Mouse (Mus musculus): ENCODE measurements at regions not wholly inside any gene's neighbourhood (a gene's known extent, or its start where the extent isn't known, plus 50 kb on each side); places are given as distances from the start of the nearest gene placed in this dataset.

- Histone ChIP-seq H3K9ac (ENCODE audit: control insufficient read depth, low read depth, low read length, poor library complexity, severe bottlenecking) (no peak overlapping the region), H3K4me1 (ENCODE audit: control insufficient read depth in 1 of 2, insufficient read depth in 2 of 2, low read length in 2 of 2) (no peaks in the 10 kb centered on the region), H3K9me3 (replicated peaks; ENCODE audit: insufficient read depth, low read length) (no peaks in the 10 kb centered on the region), H3K4me3 (ENCODE audit: control insufficient read depth in 1 of 2, insufficient read depth in 1 of 2, low read depth in 2 of 2, low read length in 2 of 2) (no peak overlapping the region), H3K27me3 (ENCODE audit: control insufficient read depth in 1 of 2, insufficient read depth in 2 of 2, low read length in 2 of 2) (no peaks in the 10 kb centered on the region), H3K36me3 (ENCODE audit: control insufficient read depth in 1 of 2, insufficient read depth in 2 of 2, low read length in 2 of 2) (no peaks in the 10 kb centered on the region), H3K79me2 (ENCODE audit: control insufficient read depth, insufficient read depth, low read length, poor library complexity) (no peaks in the 10 kb centered on the region), H3K27ac (ENCODE audit: control insufficient read depth, low read depth, low read length) (no peak overlapping the region)
- DNase-seq (ENCODE audit: low read depth, low spot score): no peak
- TF ChIP-seq SIN3A (IDR thresholded peaks at IDR 0.05; ENCODE audit: low read length) (no peak), NRF1 (IDR thresholded peaks at IDR 0.05; ENCODE audit: insufficient read depth, low read depth, low read length, poor library complexity, severe bottlenecking) (no peak), TBP (IDR thresholded peaks at IDR 0.05; ENCODE audit: low read depth, low read length) (no peak), TAL1 (IDR thresholded peaks at IDR 0.05; ENCODE audit: low read length) (no peak), USF2 (IDR thresholded peaks at IDR 0.05; ENCODE audit: borderline replicate concordance in 1 of 2, insufficient read depth in 1 of 2, low read depth in 1 of 2, low read length in 2 of 2) (no peak), EP300 (IDR thresholded peaks at IDR 0.05; ENCODE audit: low read depth in 1 of 2, low read length in 2 of 2) (no peak), CTCF (IDR thresholded peaks at IDR 0.05 in 2 of 3, conservative IDR thresholded peaks at IDR 0.05 in 1 of 3; ENCODE audit: control insufficient read depth in 1 of 3, insufficient read depth in 1 of 3, low read depth in 2 of 3, low read length in 3 of 3, poor library complexity in 1 of 3, severe bottlenecking in 1 of 3) (no peak), JUND (IDR thresholded peaks at IDR 0.05; ENCODE audit: low read depth, low read length) (no peak), ELF1 (IDR thresholded peaks at IDR 0.05; ENCODE audit: low read depth, low read length) (no peak), ZMIZ1 (IDR thresholded peaks at IDR 0.05; ENCODE audit: low read depth, low read length) (no peak), E2F4 (IDR thresholded peaks at IDR 0.05; ENCODE audit: borderline replicate concordance, low read depth, low read length) (no peak), RCOR1 (IDR thresholded peaks at IDR 0.05; ENCODE audit: low read depth, low read length) (no peak), GABPA (IDR thresholded peaks at IDR 0.05; ENCODE audit: low read depth, low read length) (no peak), GATA1 (IDR thresholded peaks at IDR 0.05; ENCODE audit: low read depth, low read length) (no peak), MAZ (IDR thresholded peaks at IDR 0.05; ENCODE audit: low read depth, low read length) (no peak), NELFE (IDR thresholded peaks at IDR 0.05; ENCODE audit: low read depth, low read length) (no peak)
Observed at GRCm38 (mm10) chr2:47894806-47895205, 919.1 kb upstream of the Acvr2a start.

- Histone ChIP-seq H3K4me3 (ENCODE audit: control insufficient read depth in 1 of 2, insufficient read depth in 1 of 2, low read depth in 2 of 2, low read length in 2 of 2) (no peak overlapping the region), H3K4me1 (ENCODE audit: control insufficient read depth in 1 of 2, insufficient read depth in 2 of 2, low read length in 2 of 2) (no peaks in the 10 kb centered on the region), H3K27ac (ENCODE audit: control insufficient read depth, low read depth, low read length) (no peak overlapping the region), H3K27me3 (ENCODE audit: control insufficient read depth in 1 of 2, insufficient read depth in 2 of 2, low read length in 2 of 2) (no peaks in the 10 kb centered on the region), H3K79me2 (ENCODE audit: control insufficient read depth, insufficient read depth, low read length, poor library complexity) (no peaks in the 10 kb centered on the region), H3K9ac (ENCODE audit: control insufficient read depth, low read depth, low read length, poor library complexity, severe bottlenecking) (no peak overlapping the region), H3K36me3 (ENCODE audit: control insufficient read depth in 1 of 2, insufficient read depth in 2 of 2, low read length in 2 of 2) (no peaks in the 10 kb centered on the region), H3K9me3 (replicated peaks; ENCODE audit: insufficient read depth, low read length) (no peaks in the 10 kb centered on the region)
- no peak for DNase-seq (ENCODE audit: low read depth, low spot score)
- TF ChIP-seq CHD1 (IDR thresholded peaks at IDR 0.05; ENCODE audit: low read depth, low read length): no peak
- TF ChIP-seq ZNF384 (IDR thresholded peaks at IDR 0.05; ENCODE audit: low read depth, low read length): no peak
- TF ChIP-seq CHD2 (IDR thresholded peaks at IDR 0.05; ENCODE audit: low read length): no peak
- no peak for TF ChIP-seq ETS1 (IDR thresholded peaks at IDR 0.05; ENCODE audit: low read depth, low read length)
- TF ChIP-seq ZMIZ1 (IDR thresholded peaks at IDR 0.05; ENCODE audit: low read depth, low read length): no peak
- TF ChIP-seq ELF1 (IDR thresholded peaks at IDR 0.05; ENCODE audit: low read depth, low read length): no peak
- no peak for TF ChIP-seq EP300 (IDR thresholded peaks at IDR 0.05; ENCODE audit: low read depth in 1 of 2, low read length in 2 of 2)
- no peak for TF ChIP-seq POLR2AphosphoS5 (IDR thresholded peaks at IDR 0.05; ENCODE audit: borderline replicate concordance, low read depth, low read length)
- no peak for TF ChIP-seq KAT2A (conservative IDR thresholded peaks at IDR 0.05; ENCODE audit: low read depth, low read length)
- TF ChIP-seq MAFK (IDR thresholded peaks at IDR 0.05; ENCODE audit: borderline replicate concordance, low read depth, low read length): no peak
- no peak for TF ChIP-seq MYC (IDR thresholded peaks at IDR 0.05; ENCODE audit: low read depth, low read length)
- no peak for TF ChIP-seq SMC3 (IDR thresholded peaks at IDR 0.05; ENCODE audit: low read depth, low read length)
- no peak for TF ChIP-seq MEF2A (IDR thresholded peaks at IDR 0.05; ENCODE audit: extremely low read depth, insufficient replicate concordance, low read depth, low read length, poor library complexity, severe bottlenecking)
Observed at GRCm38 (mm10) chr2:47914270-47914669, 899.6 kb upstream of the Acvr2a start.

All from MEL (cell line).